Mouse (Mus musculus) olfactory bulb, adult 2 months (tissue): ENCODE measurements around the gene Cct8l1.

Experiments
- CTCF ChIP-seq: fragments of 200-500 bp; IDR thresholded peaks from 2 replicates; pipeline ENCODE4 v1.5.1; 2012; ENCODE audit warnings: low read depth, mild to moderate bottlenecking, low read length, moderate library complexity; ENCODE audit not compliant: insufficient read depth
- POLR2A ChIP-seq: fragments of 200-500 bp; IDR thresholded peaks from 2 replicates; pipeline ENCODE4 v1.6.1; 2012; ENCODE audit warnings: mild to moderate bottlenecking, low read depth, low read length, moderate library complexity; ENCODE audit not compliant: insufficient read depth

GRCm38 (mm10) chr5:25498346-25498820 lies 17.5 kb upstream of the Cct8l1 start, which contains the start of gene Kmt2c:
- TF ChIP-seq POLR2A, result peak; percentile 69
- TF ChIP-seq CTCF, result no peak
